Mouse (Mus musculus) E14TG2a.4 (cell line): ENCODE data around the gene Gm21852.
"Not testable (repeated sequence)": the region's sequence is repeated elsewhere in the genome, so short reads cannot be mapped to it uniquely, and the experiment has no call there.

Experiments
- H3K27me3 ChIP-seq: 2 replicates; pipeline ENCODE4 v1.6.1; 2014; ENCODE audit warnings: low read length, control low read depth; ENCODE audit not compliant: insufficient read depth
- H3K36me3 ChIP-seq: 2 replicates; pipeline ENCODE4 v1.6.1; 2014; ENCODE audit warnings: low read length, control low read depth; ENCODE audit not compliant: insufficient read depth
- H3K4me1 ChIP-seq: replicated peaks from 2 replicates; pipeline ENCODE4 v1.6.1; 2014; ENCODE audit warnings: low read depth, low read length, control low read depth
- H3K4me3 ChIP-seq: replicated peaks from 2 replicates; pipeline ENCODE4 v1.5.1; 2014; ENCODE audit warnings: mild to moderate bottlenecking, low read length
- H3K9me3 ChIP-seq: 2 replicates; pipeline ENCODE4 v1.6.1; 2014; ENCODE audit warnings: low read length, control low read depth

Gene Gm21852

GRCm38 (mm10) chrY:40651896-40652295 is at the start of gene Gm21852:
Gm21852 (minus strand) TSS chrY:40651996.
- not testable (repeated sequence) for H3K4me3 ChIP-seq, H3K27me3 ChIP-seq

More at GRCm38 (mm10) chrY:40651896-40652295, at the start of gene Gm21852:
- H3K9me3 ChIP-seq, H3K4me1 ChIP-seq, H3K36me3 ChIP-seq: not testable (repeated sequence)
